Mouse (Mus musculus): ENCODE results near the gene Ccl9. TPM values are rescaled to one million over a fixed set of nuclear protein-coding genes. Genes with fewer than 3 reads are reported as not detected.

The Ccl9 gene
- 0.56 and 0.81 TPM in 2 replicates for polyA plus RNA-seq (2016; fragmentation: Nextera tagmentation; extraction: Ambion mirVana)

DNA sequence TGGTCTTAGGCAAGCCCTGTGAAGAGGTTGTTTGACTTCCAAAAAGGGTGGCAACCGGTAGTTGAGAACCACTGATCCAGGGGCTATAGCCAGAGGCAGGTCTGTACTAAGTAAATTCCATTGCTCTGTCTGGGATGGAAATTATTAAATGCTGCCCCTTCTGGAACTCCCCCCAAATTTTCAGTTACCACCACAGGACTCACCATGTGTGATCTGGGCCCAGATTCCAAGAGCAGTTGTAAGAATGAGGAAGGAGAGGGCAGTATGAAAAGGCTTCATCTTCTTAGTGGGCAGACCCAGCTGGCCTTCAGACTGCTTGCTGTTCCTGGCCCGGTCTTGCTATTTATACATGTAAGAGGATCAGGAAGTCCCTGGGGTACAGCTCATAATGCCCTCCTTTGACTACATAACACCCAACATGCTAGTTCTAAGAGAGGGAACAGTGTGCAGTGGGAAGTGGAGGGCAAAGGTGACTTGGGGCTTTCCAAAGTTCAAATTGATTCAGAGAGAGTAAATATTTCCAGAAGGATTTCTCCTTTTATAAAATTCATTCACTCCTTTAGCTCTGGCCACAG, at the start of gene Ccl9:
TSS of gene Ccl9 (minus strand) at position 451 of the 575 bp plus-strand sequence.
- H3K4me1 ChIP-seq (replicated peaks) = no peaks in the 10 kb centered on the region
- H3K36me3 ChIP-seq = no peaks in the 10 kb centered on the region
- no peak within 1 kb of the TSS for H3K27ac ChIP-seq
- H3K4me3 ChIP-seq (replicated peaks) = no peak within 1 kb of the TSS
- no peak within 1 kb of the TSS for H3K4me2 ChIP-seq
- H3K9ac ChIP-seq (replicated peaks) = no peak within 1 kb of the TSS
- 70% methylated on average over 2 of the region's 2 CpGs for WGBS
- H3K9me3 ChIP-seq = no peaks in the 10 kb centered on the region
- no peak for ATAC-seq (ENCODE audit: insufficient number of reproducible peaks, insufficient read depth, low FRiP score, low TSS enrichment, low read depth)
- H3K27me3 ChIP-seq = no peaks in the 10 kb centered on the region

GRCm38 (mm10) chr11:83623586-83623985, 45.1 kb upstream of the Ccl9 start:
- Histone ChIP-seq H3K27ac (no peak overlapping the region), H3K36me3 (no peaks in the 10 kb centered on the region), H3K4me2 (no peak overlapping the region), H3K27me3 (no peaks in the 10 kb centered on the region), H3K9ac (replicated peaks) (no peak overlapping the region), H3K9me3 (no peaks in the 10 kb centered on the region), H3K4me3 (replicated peaks) (no peak overlapping the region), H3K4me1 (replicated peaks) (no peaks in the 10 kb centered on the region)
- WGBS = 89% methylated on average over 3 of the region's 3 CpGs
- ATAC-seq (ENCODE audit: insufficient number of reproducible peaks, insufficient read depth, low FRiP score, low TSS enrichment, low read depth) = no peak

DNA sequence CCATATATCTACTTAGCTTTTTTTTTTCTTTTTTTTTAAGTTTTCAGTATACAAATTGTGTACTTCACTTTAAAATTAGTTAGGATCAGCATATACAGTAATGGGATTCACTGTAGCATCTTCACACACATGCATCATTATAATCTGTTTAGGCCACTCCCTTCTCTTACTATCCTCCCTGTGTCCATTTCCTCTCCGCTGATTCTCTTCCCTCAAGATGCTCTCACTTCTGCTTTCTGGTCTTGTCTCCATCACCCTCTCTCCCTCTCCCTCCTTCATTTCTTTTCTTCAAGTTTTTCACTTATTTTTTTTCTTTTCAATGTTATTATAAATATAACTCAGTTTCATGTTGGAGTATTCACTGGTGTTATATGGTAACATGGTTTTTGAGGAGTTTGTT, 40.6 kb upstream of the Ccl9 start:
- no peaks in the 10 kb centered on the region for H3K9me3 ChIP-seq
- H3K4me1 ChIP-seq (replicated peaks) = no peaks in the 10 kb centered on the region
- WGBS = 93% methylated on average over 1 of the region's 1 CpGs
- H3K4me2 ChIP-seq = no peak overlapping the region
- H3K36me3 ChIP-seq = no peaks in the 10 kb centered on the region
- no peak for ATAC-seq (ENCODE audit: insufficient number of reproducible peaks, insufficient read depth, low FRiP score, low TSS enrichment, low read depth)
- no peak overlapping the region for H3K27ac ChIP-seq
- no peaks in the 10 kb centered on the region for H3K27me3 ChIP-seq
- H3K9ac ChIP-seq (replicated peaks) = no peak overlapping the region
- H3K4me3 ChIP-seq (replicated peaks) = no peak overlapping the region

DNA sequence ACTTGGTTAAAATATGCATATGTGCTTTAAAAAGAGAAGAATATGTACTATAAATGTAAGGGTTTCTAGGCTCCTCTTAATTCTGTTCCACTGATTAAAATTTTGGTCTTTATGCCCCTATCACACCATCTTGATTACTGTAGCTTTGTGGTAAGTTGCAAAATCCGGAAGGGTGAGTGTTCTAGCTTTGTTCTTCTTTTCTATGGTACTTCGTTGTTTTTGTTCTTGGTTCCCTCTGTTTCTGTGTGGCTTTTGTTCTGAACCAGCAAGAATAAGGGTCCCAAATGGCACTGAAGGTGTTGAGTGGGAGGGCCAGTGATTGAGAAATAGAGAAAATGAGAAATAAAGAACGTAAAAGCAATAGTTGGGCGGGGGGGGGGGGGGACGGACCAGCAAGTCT, 39.8 kb upstream of the Ccl9 start:
- ATAC-seq (ENCODE audit: insufficient number of reproducible peaks, insufficient read depth, low FRiP score, low TSS enrichment, low read depth) = no peak
- H3K4me3 ChIP-seq (replicated peaks) = no peak overlapping the region
- no peaks in the 10 kb centered on the region for H3K36me3 ChIP-seq
- H3K4me1 ChIP-seq (replicated peaks) = no peaks in the 10 kb centered on the region
- no peaks in the 10 kb centered on the region for H3K9me3 ChIP-seq
- no peaks in the 10 kb centered on the region for H3K27me3 ChIP-seq
- no peak overlapping the region for H3K9ac ChIP-seq (replicated peaks)
- 75% methylated on average over 5 of the region's 5 CpGs for WGBS
- H3K4me2 ChIP-seq = no peak overlapping the region
- H3K27ac ChIP-seq = no peak overlapping the region

DNA sequence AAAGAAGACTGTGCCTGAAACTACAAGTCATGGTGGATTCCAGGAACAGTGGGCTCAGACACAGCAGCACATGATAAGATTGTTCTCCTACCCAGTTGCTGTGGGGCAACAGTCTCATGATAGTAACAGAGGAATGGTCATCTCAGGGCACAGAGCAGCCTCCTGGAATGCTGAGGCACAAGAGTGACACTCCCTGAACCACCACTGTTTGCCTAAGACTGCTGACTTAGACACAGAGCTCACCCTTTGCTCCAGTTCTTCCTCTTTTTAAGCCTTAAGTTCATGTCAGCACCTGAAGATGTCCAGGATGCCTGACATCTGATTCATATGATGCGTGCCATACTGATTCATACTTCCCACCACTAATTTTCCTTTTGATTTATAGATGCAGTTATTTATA, 38.1 kb upstream of the Ccl9 start:
- WGBS = 84% methylated on average over 1 of the region's 1 CpGs
- Histone ChIP-seq H3K27ac (no peak overlapping the region), H3K9ac (replicated peaks) (no peak overlapping the region), H3K4me1 (replicated peaks) (no peaks in the 10 kb centered on the region), H3K4me3 (replicated peaks) (no peak overlapping the region), H3K27me3 (no peaks in the 10 kb centered on the region), H3K4me2 (no peak overlapping the region), H3K36me3 (no peaks in the 10 kb centered on the region), H3K9me3 (no peaks in the 10 kb centered on the region)
- no peak for ATAC-seq (ENCODE audit: insufficient number of reproducible peaks, insufficient read depth, low FRiP score, low TSS enrichment, low read depth)

DNA sequence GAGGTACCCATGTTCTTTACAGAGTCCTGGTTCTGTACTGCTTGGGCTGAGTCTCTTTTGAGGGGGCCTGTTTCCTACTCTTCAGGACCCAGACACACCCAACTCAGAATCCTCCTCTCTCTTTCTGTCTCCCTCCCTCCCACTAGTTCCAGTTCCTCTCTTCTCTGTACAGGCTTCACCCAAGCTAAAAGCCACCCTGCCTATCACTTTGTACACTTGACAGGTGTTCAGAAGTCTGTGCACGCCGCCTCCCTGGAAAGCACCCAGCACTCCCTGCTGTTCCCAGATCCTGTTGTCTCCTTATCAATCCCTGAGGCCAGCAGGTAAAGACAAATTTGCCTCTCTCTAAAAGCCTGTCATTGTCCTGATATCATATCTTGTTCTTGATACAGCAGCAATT, 32.5 kb upstream of the Ccl9 start:
- no peak overlapping the region for H3K4me3 ChIP-seq (replicated peaks)
- no peak overlapping the region for H3K4me2 ChIP-seq
- H3K27ac ChIP-seq = no peak overlapping the region
- no peaks in the 10 kb centered on the region for H3K27me3 ChIP-seq
- no peaks in the 10 kb centered on the region for H3K36me3 ChIP-seq
- WGBS = 87% methylated on average over 2 of the region's 2 CpGs
- no peak for ATAC-seq (ENCODE audit: insufficient number of reproducible peaks, insufficient read depth, low FRiP score, low TSS enrichment, low read depth)
- no peak overlapping the region for H3K9ac ChIP-seq (replicated peaks)
- no peaks in the 10 kb centered on the region for H3K9me3 ChIP-seq
- H3K4me1 ChIP-seq (replicated peaks) = no peaks in the 10 kb centered on the region

- no peak overlapping the region for H3K4me2 ChIP-seq
- 61% methylated on average over 1 of the region's 1 CpGs for WGBS
These were observed 28.0 kb upstream of the Ccl9 start for GRCm38 (mm10) chr11:83606396-83606795.

DNA sequence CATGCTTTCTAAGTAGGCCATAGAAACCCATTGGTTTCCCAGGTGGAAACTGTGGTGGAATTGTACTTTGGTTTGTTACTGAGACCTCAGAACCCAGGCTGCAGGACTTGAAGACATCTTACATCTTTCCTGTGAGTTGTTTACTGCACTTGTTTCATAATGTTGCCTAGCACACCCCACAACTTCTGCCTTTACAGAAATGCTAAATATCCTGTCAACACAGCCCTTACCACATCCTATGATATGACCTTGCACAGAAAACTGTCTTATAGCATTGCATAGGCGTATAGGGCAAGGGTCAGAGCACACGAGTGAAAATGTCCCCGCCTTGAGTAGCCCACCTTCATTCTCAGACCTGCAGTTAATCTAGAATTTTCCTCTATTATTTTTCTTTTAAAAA, 27.1 kb upstream of the Ccl9 start:
- no peaks in the 10 kb centered on the region for H3K36me3 ChIP-seq
- no peak overlapping the region for H3K27ac ChIP-seq
- H3K4me3 ChIP-seq (replicated peaks) = no peak overlapping the region
- 89% methylated on average over 3 of the region's 3 CpGs for WGBS
- no peaks in the 10 kb centered on the region for H3K27me3 ChIP-seq
- no peaks in the 10 kb centered on the region for H3K9me3 ChIP-seq
- ATAC-seq (ENCODE audit: insufficient number of reproducible peaks, insufficient read depth, low FRiP score, low TSS enrichment, low read depth) = no peak
- H3K9ac ChIP-seq (replicated peaks) = no peak overlapping the region
- no peak overlapping the region for H3K4me2 ChIP-seq
- H3K4me1 ChIP-seq (replicated peaks) = no peaks in the 10 kb centered on the region

More at GRCm38 (mm10) chr11:83606396-83606795, 28.0 kb upstream of the Ccl9 start:
- Histone ChIP-seq H3K36me3 (no peaks in the 10 kb centered on the region), H3K9me3 (no peaks in the 10 kb centered on the region), H3K9ac (replicated peaks) (no peak overlapping the region), H3K27me3 (no peaks in the 10 kb centered on the region), H3K4me3 (replicated peaks) (no peak overlapping the region), H3K27ac (no peak overlapping the region), H3K4me1 (replicated peaks) (no peaks in the 10 kb centered on the region)
- ATAC-seq (ENCODE audit: insufficient number of reproducible peaks, insufficient read depth, low FRiP score, low TSS enrichment, low read depth) = no peak

DNA sequence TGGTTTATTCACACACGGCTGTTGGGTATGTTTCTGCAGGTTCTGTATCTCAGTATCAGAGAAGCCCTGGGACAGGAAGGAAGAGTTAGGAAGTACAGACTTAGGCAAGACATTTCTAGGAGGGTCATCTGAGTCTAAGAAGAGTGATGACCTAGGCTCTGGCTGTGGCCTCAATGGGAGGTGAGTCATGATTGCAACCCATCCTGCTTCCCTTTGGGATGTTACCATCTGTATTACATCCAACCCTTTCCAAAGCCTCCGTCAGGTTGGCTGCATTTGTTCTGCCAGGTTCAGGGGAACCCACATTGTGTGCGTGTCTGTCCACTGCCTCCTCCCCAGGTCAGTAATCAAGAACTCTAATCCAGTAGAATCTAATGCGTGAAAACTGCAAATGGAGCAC, 26.3 kb upstream of the Ccl9 start:
- WGBS = 88% methylated on average over 4 of the region's 4 CpGs
- H3K9me3 ChIP-seq = no peaks in the 10 kb centered on the region
- ATAC-seq (ENCODE audit: insufficient number of reproducible peaks, insufficient read depth, low FRiP score, low TSS enrichment, low read depth) = no peak

GRCm38 (mm10) chr11:83603399-83603798, 25.0 kb upstream of the Ccl9 start:
- WGBS = 86% methylated on average over 3 of the region's 3 CpGs
- Histone ChIP-seq H3K4me2 (no peak overlapping the region), H3K27ac (no peak overlapping the region), H3K4me1 (replicated peaks) (no peaks in the 10 kb centered on the region), H3K9me3 (no peaks in the 10 kb centered on the region), H3K36me3 (no peaks in the 10 kb centered on the region), H3K4me3 (replicated peaks) (no peak overlapping the region), H3K9ac (replicated peaks) (no peak overlapping the region), H3K27me3 (no peaks in the 10 kb centered on the region)
- ATAC-seq (ENCODE audit: insufficient number of reproducible peaks, insufficient read depth, low FRiP score, low TSS enrichment, low read depth) = no peak

More for the DNA sequence above, 26.3 kb upstream of the Ccl9 start:
- no peak overlapping the region for H3K27ac ChIP-seq
- no peaks in the 10 kb centered on the region for H3K36me3 ChIP-seq
- H3K4me2 ChIP-seq = no peak overlapping the region
- no peak overlapping the region for H3K4me3 ChIP-seq (replicated peaks)
- H3K27me3 ChIP-seq = no peaks in the 10 kb centered on the region
- H3K9ac ChIP-seq (replicated peaks) = no peak overlapping the region
- no peaks in the 10 kb centered on the region for H3K4me1 ChIP-seq (replicated peaks)

- Histone ChIP-seq H3K4me3 (replicated peaks) (no peak overlapping the region), H3K27ac (no peak overlapping the region), H3K9ac (replicated peaks) (no peak overlapping the region), H3K27me3 (no peaks in the 10 kb centered on the region), H3K36me3 (no peaks in the 10 kb centered on the region), H3K9me3 (no peaks in the 10 kb centered on the region), H3K4me2 (no peak overlapping the region), H3K4me1 (replicated peaks) (no peaks in the 10 kb centered on the region)
- 77% methylated on average over 2 of the region's 2 CpGs for WGBS
- ATAC-seq (ENCODE audit: insufficient number of reproducible peaks, insufficient read depth, low FRiP score, low TSS enrichment, low read depth) = no peak
These were observed 22.1 kb upstream of the Ccl9 start for GRCm38 (mm10) chr11:83600576-83600975.

- H3K4me2 ChIP-seq = no peak overlapping the region
- WGBS = 85% methylated on average over 3 of the region's 3 CpGs
These were observed 20.6 kb upstream of the Ccl9 start for GRCm38 (mm10) chr11:83598991-83599390.

More at GRCm38 (mm10) chr11:83598991-83599390, 20.6 kb upstream of the Ccl9 start:
- Histone ChIP-seq H3K9ac (replicated peaks) (no peak overlapping the region), H3K9me3 (no peaks in the 10 kb centered on the region), H3K36me3 (no peaks in the 10 kb centered on the region), H3K27ac (no peak overlapping the region), H3K4me1 (replicated peaks) (no peaks in the 10 kb centered on the region), H3K4me3 (replicated peaks) (no peak overlapping the region), H3K27me3 (no peaks in the 10 kb centered on the region)
- no peak for ATAC-seq (ENCODE audit: insufficient number of reproducible peaks, insufficient read depth, low FRiP score, low TSS enrichment, low read depth)
